Mouse (Mus musculus) kidney, postnatal 4 days (tissue): ENCODE results near the gene Ackr3.

ENCODE experiments used
- DNase-seq, 2 experiments: peaks; one replicate each; pipeline ENCODE4 v3.0.0; 2021; ENCODE audit warnings: mixed read lengths in 2 of 2

The Ackr3 gene

GRCm38 (mm10) chr1:90231591-90232490, 28.1 kb downstream of the Ackr3 start:
- no peak for DNase-seq

- peak in 1 of 2 experiments; percentile 47 for DNase-seq
These were observed 28.7 kb downstream of the Ackr3 start for GRCm38 (mm10) chr1:90232491-90232885.

GRCm38 (mm10) chr1:90234620-90235054, 30.9 kb downstream of the Ackr3 start:
- no peak for DNase-seq

GRCm38 (mm10) chr1:90236640-90237039, 32.9 kb downstream of the Ackr3 start:
- DNase-seq: no peak

- DNase-seq: no peak
These were observed 34.5 kb downstream of the Ackr3 start for GRCm38 (mm10) chr1:90238095-90238888.

- DNase-seq: no peak
These were observed 35.8 kb downstream of the Ackr3 start for GRCm38 (mm10) chr1:90239336-90240225.

GRCm38 (mm10) chr1:90240287-90240686, 36.5 kb downstream of the Ackr3 start:
- DNase-seq: no peak

GRCm38 (mm10) chr1:90242444-90242989, 38.7 kb downstream of the Ackr3 start:
- no peak for DNase-seq

- no peak for DNase-seq
These were observed 40.8 kb downstream of the Ackr3 start for GRCm38 (mm10) chr1:90244537-90244936.

GRCm38 (mm10) chr1:90245533-90245932, 41.8 kb downstream of the Ackr3 start:
- no peak for DNase-seq

- no peak for DNase-seq
These were observed 42.3 kb downstream of the Ackr3 start for GRCm38 (mm10) chr1:90246035-90246434.

GRCm38 (mm10) chr1:90246800-90247199, 43.0 kb downstream of the Ackr3 start:
- DNase-seq: no peak

- no peak for DNase-seq
These were observed 43.5 kb downstream of the Ackr3 start for GRCm38 (mm10) chr1:90247234-90247633.

- no peak for DNase-seq
These were observed 44.2 kb downstream of the Ackr3 start for GRCm38 (mm10) chr1:90247756-90248541.

- no peak for DNase-seq
These were observed 45.4 kb downstream of the Ackr3 start for GRCm38 (mm10) chr1:90248966-90249735.

GRCm38 (mm10) chr1:90250419-90250818, 46.6 kb downstream of the Ackr3 start:
- peak; percentile 50 to 70 for DNase-seq

GRCm38 (mm10) chr1:90251156-90251555, 47.4 kb downstream of the Ackr3 start:
- DNase-seq: peak in 1 of 2 experiments; percentile 26

GRCm38 (mm10) chr1:90253465-90253864, 49.7 kb downstream of the Ackr3 start:
- DNase-seq: peak; percentile 32 to 54

GRCm38 (mm10) chr1:90258253-90258887, 54.6 kb downstream of the Ackr3 start:
- DNase-seq: no peak
